ENCODE assay signal across 8 mouse cellular contexts in genomic region chrX:153500047-153500345, GRCm38 (mm10). TPM values are rescaled to one million over a fixed set of nuclear protein-coding genes. Genes with fewer than 3 reads are reported as not detected.
DNase-seq lines count a peak whose midpoint lies in the region; ATAC-seq and TF ChIP-seq lines count a peak whose summit lies in the region.

No protein-coding gene starts in this region.

- H3K9me3 ChIP-seq in heart, postnatal 0 days (replicated peaks; ENCODE audit: control insufficient read depth, low read length), result no peaks in the 10 kb centered on the region
- no peaks in the 10 kb centered on the region for H3K9me3 ChIP-seq in liver, embryonic 16.5 days (replicated peaks; ENCODE audit: control insufficient read depth, low read length)

- WGBS in heart, postnatal 0 days, result 24% methylated on average over 12 of the region's 12 CpGs
- WGBS in liver, embryonic 16.5 days (ENCODE audit: insufficient replicate concordance), result 35% methylated on average over 12 of the region's 12 CpGs

- no peak overlapping the region for H3K27ac ChIP-seq in testis, adult 2 months (ENCODE audit: control insufficient read depth, insufficient read depth, low read depth, low read length)
- no peak overlapping the region for H3K27ac ChIP-seq in heart, postnatal 0 days (ENCODE audit: low read depth)
- H3K27ac ChIP-seq in liver, embryonic 16.5 days (ENCODE audit: low read length), result no peak overlapping the region

- no peak for TF ChIP-seq EP300 in heart, postnatal 0 days (IDR thresholded peaks at IDR 0.05; ENCODE audit: low read depth)

- no peak for TF ChIP-seq CTCF in testis, adult 2 months (IDR thresholded peaks at IDR 0.05; ENCODE audit: control insufficient read depth, insufficient read depth, insufficient replicate concordance, low read depth, low read length)
- no peak for TF ChIP-seq CTCF in heart, postnatal 0 days (IDR thresholded peaks at IDR 0.05; ENCODE audit: low read depth)

- no peak overlapping the region for H3K9ac ChIP-seq in heart, postnatal 0 days (replicated peaks; ENCODE audit: low read depth, low read length)
- no peak overlapping the region for H3K9ac ChIP-seq in liver, embryonic 16.5 days (ENCODE audit: low read depth, low read length)

- no peaks in the 10 kb centered on the region for H3K27me3 ChIP-seq in testis, adult 2 months (ENCODE audit: control insufficient read depth, insufficient read depth, low read length)
- H3K27me3 ChIP-seq in heart, postnatal 0 days (ENCODE audit: control insufficient read depth, insufficient read depth, low read length), result no peaks in the 10 kb centered on the region
- H3K27me3 ChIP-seq in liver, embryonic 16.5 days (ENCODE audit: control insufficient read depth, insufficient read depth, low read depth, low read length), result no peaks in the 10 kb centered on the region

- TF ChIP-seq POLR2A in testis, adult 2 months (IDR thresholded peaks at IDR 0.05; ENCODE audit: control insufficient read depth, low read depth, low read length), result no peak

- H3K4me2 ChIP-seq in heart, postnatal 0 days (ENCODE audit: low read depth, low read length), result peak overlapping the region; percentile 73
- peak overlapping the region; percentile 84 for H3K4me2 ChIP-seq in liver, embryonic 16.5 days (ENCODE audit: low read depth, low read length)

- DNase-seq in heart, adult 11 months, result peak; percentile 80
- no peak for DNase-seq in heart, postnatal 25 days (ENCODE audit: low spot score)
- no peak for DNase-seq in testis, postnatal 10 days (ENCODE audit: low spot score)
- no peak for DNase-seq in heart, postnatal 0 days (ENCODE audit: low spot score)
- DNase-seq in cerebellum, adult 18-20 months, result no peak
- DNase-seq in gastrocnemius, postnatal 25 days, result no peak

- H3K36me3 ChIP-seq in testis, adult 2 months (ENCODE audit: control insufficient read depth, insufficient read depth, low read length), result no peaks in the 10 kb centered on the region
- H3K36me3 ChIP-seq in heart, postnatal 0 days (replicated peaks; ENCODE audit: control insufficient read depth, insufficient read depth, low read length), result no peaks in the 10 kb centered on the region
- no peaks in the 10 kb centered on the region for H3K36me3 ChIP-seq in liver, embryonic 16.5 days (ENCODE audit: control insufficient read depth, insufficient read depth)

- peaks cover 2% of the 10 kb centered on the region; the same call in 1 of the 2 replicates for H3K4me1 ChIP-seq in testis, adult 2 months (ENCODE audit: control insufficient read depth, insufficient read depth, low read length)
- H3K4me1 ChIP-seq in heart, postnatal 0 days (ENCODE audit: control insufficient read depth, insufficient read depth), result peaks cover 7% of the 10 kb centered on the region; the same call in 1 of the 2 replicates
- no peaks in the 10 kb centered on the region; the same call in 1 of the 2 replicates for H3K4me1 ChIP-seq in liver, embryonic 16.5 days (ENCODE audit: control insufficient read depth, low read depth, low read length)

- no peak for ATAC-seq in heart, postnatal 0 days (ENCODE audit: insufficient read depth, low read depth)
- ATAC-seq in liver, embryonic 16.5 days (ENCODE audit: low read depth), result no peak

- intact Hi-C loops in heart, postnatal 25 days (cut with DNase I), result no loop called here

- peak overlapping the region; percentile 4 for H3K4me3 ChIP-seq in testis, adult 2 months (ENCODE audit: control insufficient read depth, low read depth, low read length)
- H3K4me3 ChIP-seq in heart, postnatal 0 days (ENCODE audit: low read depth, low read length), result peak overlapping the region; percentile 76
- H3K4me3 ChIP-seq in liver, embryonic 16.5 days (ENCODE audit: low read depth, low read length), result peak overlapping the region; percentile 71

RNA-seq across cellular contexts. Expression of gene Ubqln2, which starts 2.0 kb away (rescaled TPM):
- total RNA-seq in heart, postnatal 25 days (2021), result 10 to 100 TPM; 22.7 to 26.5 TPM
- 8.6 and 11.6 TPM in 2 replicates for polyA plus RNA-seq in testis, adult 2 months (2012; rRNA removed)
- 15.1 and 17.9 TPM in 2 replicates for total RNA-seq in heart, postnatal 0 days (2014; rRNA removed; ENCODE audit: low replicate concordance)
- polyA plus RNA-seq in heart, postnatal 0 days (2015; fragmentation: Nextera tagmentation; extraction: Ambion mirVana), result 5.8 and 6.1 TPM in 2 replicates
- 3.2 and 4.0 TPM in 2 replicates for polyA plus RNA-seq in liver, embryonic 16.5 days (2015; fragmentation: Nextera tagmentation; extraction: Ambion mirVana)
- 10 to 100 TPM; 14.1 to 14.7 TPM for total RNA-seq in gastrocnemius, postnatal 25 days (2021)

RNA-seq across cellular contexts. Expression of gene Cypt3, which starts 58.4 kb away (rescaled TPM):
- total RNA-seq in heart, postnatal 25 days (2021), result not detected
- polyA plus RNA-seq in testis, adult 2 months (2012; rRNA removed), result 136 and 181 TPM in 2 replicates
- total RNA-seq in heart, postnatal 0 days (2014; rRNA removed; ENCODE audit: low replicate concordance), result not detected in 2 replicates
- not detected in 2 replicates for polyA plus RNA-seq in heart, postnatal 0 days (2015; fragmentation: Nextera tagmentation; extraction: Ambion mirVana)
- not detected in 2 replicates for polyA plus RNA-seq in liver, embryonic 16.5 days (2015; fragmentation: Nextera tagmentation; extraction: Ambion mirVana)
- not detected for total RNA-seq in gastrocnemius, postnatal 25 days (2021)

Comparison
In these comparisons a context has a peak if more than half of its experiments do, and no peak if none do; other contexts are left out.
1. H3K4me3 ChIP-seq: peak in every context shown above with its lines; median percentile 76 in heart, postnatal 0 days; 71 in liver, embryonic 16.5 days; 4 in testis, adult 2 months.